9 mouse cellular contexts compared by ENCODE assay signal in the genomic region with DNA sequence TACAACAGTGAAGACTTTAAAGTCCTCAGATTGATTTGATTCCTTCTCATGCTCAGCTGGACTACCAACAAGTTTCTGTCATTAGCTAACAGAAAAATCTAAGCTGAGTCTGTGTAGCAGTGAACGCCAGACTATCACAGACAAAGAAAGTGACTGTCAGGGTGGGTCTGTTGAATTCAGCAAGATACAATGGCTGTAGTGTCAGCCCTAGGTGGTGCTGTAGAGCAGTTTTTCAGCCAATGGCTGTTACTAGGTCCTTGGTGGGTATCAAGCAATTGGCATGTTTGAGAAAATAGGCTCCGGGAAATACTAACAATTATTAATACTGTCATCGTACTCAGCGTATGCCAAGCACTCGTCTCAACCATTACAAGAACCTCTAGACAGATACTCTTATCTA.
DNase-seq lines count a peak whose midpoint lies in the region; ATAC-seq lines count a peak whose summit lies in the region.
"Had no signal": no experiment of that assay in that cellular context is flagged by ENCODE, and none has a peak within 500 bp of the region (broad histone marks: within the 10 kb centered on the region; RNA-seq: fewer than 3 reads in every experiment).

No protein-coding gene starts in this region.

- WGBS in forebrain, embryonic 11.5 days = 80% methylated on average over 5 of the region's 5 CpGs
- 76% methylated on average over 5 of the region's 5 CpGs for WGBS in forebrain, embryonic 15.5 days
- WGBS in limb, embryonic 11.5 days = 82% methylated on average over 5 of the region's 5 CpGs
- 85% methylated on average over 5 of the region's 5 CpGs for WGBS in limb, embryonic 10.5 days
- 62% methylated on average over 5 of the region's 5 CpGs for WGBS in hindbrain, embryonic 14.5 days
- 73% methylated on average over 5 of the region's 5 CpGs for WGBS in midbrain, embryonic 15.5 days

- no peak overlapping the region for H3K4me2 ChIP-seq in forebrain, embryonic 11.5 days (ENCODE audit: low read depth, low read length, severe bottlenecking)
- H3K4me2 ChIP-seq in forebrain, embryonic 15.5 days (replicated peaks) = no peak overlapping the region
- H3K4me2 ChIP-seq in limb, embryonic 11.5 days (ENCODE audit: low read depth, severe bottlenecking) = no peak overlapping the region
- no peak overlapping the region for H3K4me2 ChIP-seq in hindbrain, embryonic 14.5 days (replicated peaks)
- H3K4me2 ChIP-seq in midbrain, embryonic 15.5 days = no peak overlapping the region

- DNase-seq in forebrain, embryonic 11.5 days (ENCODE audit: low spot score) = peak; percentile 58
- DNase-seq in limb, embryonic 11.5 days (ENCODE audit: low spot score) = peak; percentile 58
- DNase-seq in limb, embryonic 10.5 days (ENCODE audit: low spot score) = no peak
- DNase-seq in adrenal gland, postnatal 10 days = peak; percentile 64
- peak; percentile 61 for DNase-seq in hindbrain, embryonic 14.5 days (ENCODE audit: low spot score)

- H3K27me3 ChIP-seq in forebrain, embryonic 11.5 days (ENCODE audit: control insufficient read depth, insufficient read depth, low read length) = no peaks in the 10 kb centered on the region
- H3K27me3 ChIP-seq in forebrain, embryonic 15.5 days = no peaks in the 10 kb centered on the region
- no peaks in the 10 kb centered on the region for H3K27me3 ChIP-seq in limb, embryonic 11.5 days (ENCODE audit: control insufficient read depth, insufficient read depth, low read length)
- H3K27me3 ChIP-seq in limb, embryonic 10.5 days (ENCODE audit: low read depth, poor library complexity, severe bottlenecking) = no peaks in the 10 kb centered on the region
- H3K27me3 ChIP-seq in hindbrain, embryonic 14.5 days (ENCODE audit: control insufficient read depth, insufficient read depth, low read length) = no peaks in the 10 kb centered on the region
- no peaks in the 10 kb centered on the region for H3K27me3 ChIP-seq in midbrain, embryonic 15.5 days (replicated peaks)

- H3K36me3 ChIP-seq in forebrain, embryonic 11.5 days (ENCODE audit: control insufficient read depth, insufficient read depth, low read length) = no peaks in the 10 kb centered on the region
- H3K36me3 ChIP-seq in forebrain, embryonic 15.5 days = no peaks in the 10 kb centered on the region
- H3K36me3 ChIP-seq in limb, embryonic 11.5 days (ENCODE audit: control insufficient read depth, insufficient read depth, low read length) = no peaks in the 10 kb centered on the region
- no peaks in the 10 kb centered on the region for H3K36me3 ChIP-seq in limb, embryonic 10.5 days
- no peaks in the 10 kb centered on the region for H3K36me3 ChIP-seq in hindbrain, embryonic 14.5 days (replicated peaks; ENCODE audit: control insufficient read depth, insufficient read depth)
- H3K36me3 ChIP-seq in midbrain, embryonic 15.5 days (replicated peaks) = no peaks in the 10 kb centered on the region

- 0 out of 2 replicates have a peak, but pooled peaks have one; percentile 44 for ATAC-seq in forebrain, embryonic 11.5 days (replicated peaks; ENCODE audit: low FRiP score)
- no peak for ATAC-seq in forebrain, embryonic 15.5 days (replicated peaks)
- ATAC-seq in limb, embryonic 11.5 days (ENCODE audit: insufficient number of reproducible peaks, low FRiP score, low TSS enrichment, low read depth) = no peak
- no peak for ATAC-seq in hindbrain, embryonic 14.5 days (ENCODE audit: low FRiP score)
- 0 out of 2 replicates have a peak, but pooled peaks have one; percentile 39 for ATAC-seq in midbrain, embryonic 15.5 days (replicated peaks)
- ATAC-seq in erythroid progenitor cell, adult 5-6 weeks (replicated peaks; ENCODE audit: low FRiP score, poor library complexity, severe bottlenecking) = no peak

- H3K4me3 ChIP-seq in forebrain, embryonic 11.5 days (ENCODE audit: low read depth, low read length) = no peak overlapping the region
- no peak overlapping the region for H3K4me3 ChIP-seq in forebrain, embryonic 15.5 days
- no peak overlapping the region for H3K4me3 ChIP-seq in limb, embryonic 11.5 days (ENCODE audit: low read depth, low read length)
- H3K4me3 ChIP-seq in limb, embryonic 10.5 days = no peak overlapping the region
- no peak overlapping the region for H3K4me3 ChIP-seq in hindbrain, embryonic 14.5 days (replicated peaks; ENCODE audit: low read length)
- H3K4me3 ChIP-seq in midbrain, embryonic 15.5 days = no peak overlapping the region

- no peak overlapping the region for H3K27ac ChIP-seq in forebrain, embryonic 11.5 days (ENCODE audit: low read depth, low read length)
- no peak overlapping the region for H3K27ac ChIP-seq in forebrain, embryonic 15.5 days (replicated peaks)
- no peak overlapping the region for H3K27ac ChIP-seq in limb, embryonic 11.5 days (replicated peaks; ENCODE audit: low read depth, low read length)
- H3K27ac ChIP-seq in limb, embryonic 10.5 days = no peak overlapping the region
- H3K27ac ChIP-seq in hindbrain, embryonic 14.5 days = 0 out of 2 replicates have a peak overlapping the region, but pooled peaks have one; percentile 15
- no peak overlapping the region for H3K27ac ChIP-seq in midbrain, embryonic 15.5 days
- H3K27ac ChIP-seq: macrophage had no signal

- no peaks in the 10 kb centered on the region for H3K4me1 ChIP-seq in forebrain, embryonic 11.5 days (replicated peaks; ENCODE audit: control insufficient read depth, insufficient read depth, low read length)
- no peaks in the 10 kb centered on the region for H3K4me1 ChIP-seq in forebrain, embryonic 15.5 days
- H3K4me1 ChIP-seq in limb, embryonic 11.5 days (ENCODE audit: control insufficient read depth, insufficient read depth, low read length) = peaks cover 10% of the 10 kb centered on the region
- H3K4me1 ChIP-seq in limb, embryonic 10.5 days = peaks cover 53% of the 10 kb centered on the region
- H3K4me1 ChIP-seq in hindbrain, embryonic 14.5 days (replicated peaks; ENCODE audit: control insufficient read depth, insufficient read depth, low read length) = peaks cover 8% of the 10 kb centered on the region
- H3K4me1 ChIP-seq in midbrain, embryonic 15.5 days = peaks cover 4% of the 10 kb centered on the region

- H3K9me3 ChIP-seq in forebrain, embryonic 11.5 days (ENCODE audit: control insufficient read depth, low read length) = no peaks in the 10 kb centered on the region
- no peaks in the 10 kb centered on the region for H3K9me3 ChIP-seq in forebrain, embryonic 15.5 days
- H3K9me3 ChIP-seq in limb, embryonic 11.5 days (ENCODE audit: control insufficient read depth, low read length) = no peaks in the 10 kb centered on the region
- no peaks in the 10 kb centered on the region for H3K9me3 ChIP-seq in limb, embryonic 10.5 days (replicated peaks)
- H3K9me3 ChIP-seq in hindbrain, embryonic 14.5 days (ENCODE audit: control insufficient read depth, low read length) = no peaks in the 10 kb centered on the region
- no peaks in the 10 kb centered on the region for H3K9me3 ChIP-seq in midbrain, embryonic 15.5 days

- H3K9ac ChIP-seq in forebrain, embryonic 11.5 days (ENCODE audit: low read length) = no peak overlapping the region
- no peak overlapping the region for H3K9ac ChIP-seq in forebrain, embryonic 15.5 days (replicated peaks)
- H3K9ac ChIP-seq in limb, embryonic 11.5 days (ENCODE audit: low read length) = no peak overlapping the region
- H3K9ac ChIP-seq in hindbrain, embryonic 14.5 days = no peak overlapping the region
- H3K9ac ChIP-seq in midbrain, embryonic 15.5 days = no peak overlapping the region

Comparison
In these comparisons a context has a peak if more than half of its experiments do, and no peak if none do; other contexts are left out.
1. ATAC-seq: peak in forebrain, embryonic 11.5 days (single experiment) and midbrain, embryonic 15.5 days (single experiment); none in forebrain, embryonic 15.5 days (single experiment), limb, embryonic 11.5 days (single experiment), hindbrain, embryonic 14.5 days (single experiment) and erythroid progenitor cell, adult 5-6 weeks (single experiment).